Mouse (Mus musculus) ES-E14 (cell line): ENCODE measurements around the gene Plekhd1. TPM values are rescaled to one million over a fixed set of nuclear protein-coding genes. Genes with fewer than 3 reads are reported as not detected.

Source experiments
- DNase-seq: peaks from one replicate; pipeline ENCODE4 v3.0.0-alpha.2; 2013; ENCODE audit warnings: low read depth, low spot score
- H3K27ac ChIP-seq: 2 replicates; pipeline ENCODE4 v1.5.1; 2012; ENCODE audit warnings: low read depth, mild to moderate bottlenecking, low read length, moderate library complexity, mixed read lengths; ENCODE audit not compliant: poor library complexity, insufficient read depth, severe bottlenecking
- H3K36me3 ChIP-seq: 2 replicates; pipeline ENCODE4 v1.6.1; 2012; ENCODE audit warnings: mild to moderate bottlenecking, low read length, moderate library complexity, mixed read lengths; ENCODE audit not compliant: control insufficient read depth, poor library complexity, insufficient read depth, severe bottlenecking
- H3K4me1 ChIP-seq, 2 experiments: fragments of 150-350 bp in 1 of 2; sonication (generic) in 1 of 2; 2 replicates each; pipeline ENCODE4 v1.6.1; 2012; ENCODE audit warnings: low read length in 2 of 2, mild to moderate bottlenecking in 1 of 2, mixed read lengths in 1 of 2; ENCODE audit not compliant: control insufficient read depth in 2 of 2, insufficient read depth in 2 of 2, poor library complexity in 1 of 2
- H3K4me3 ChIP-seq, 2 experiments: fragments of 150-350 bp in 1 of 2; sonication (generic) in 1 of 2; 2 replicates each; pipeline ENCODE4 v1.5.1; 2012; ENCODE audit warnings: low read length in 2 of 2, low read depth in 1 of 2, mild to moderate bottlenecking in 1 of 2, mixed read lengths in 1 of 2; ENCODE audit not compliant: insufficient read depth in 1 of 2, poor library complexity in 1 of 2, severe bottlenecking in 1 of 2
- H3K9ac ChIP-seq: 2 replicates; pipeline ENCODE4 v1.6.1; 2012; ENCODE audit warnings: low read depth, mild to moderate bottlenecking, low read length, mixed read lengths; ENCODE audit not compliant: poor library complexity, insufficient read depth, severe bottlenecking
- H3K9me3 ChIP-seq: fragments of 150-350 bp; sonication (generic); 2 replicates; pipeline ENCODE4 v1.6.1; 2012; ENCODE audit warnings: low read depth, mild to moderate bottlenecking, low read length; ENCODE audit not compliant: control insufficient read depth, insufficient read depth
- CHD2 ChIP-seq: IDR thresholded peaks from 2 replicates; pipeline ENCODE4 v1.6.1; 2014; ENCODE audit warnings: mild to moderate bottlenecking, low read depth, low read length, inconsistent platforms
- HCFC1 ChIP-seq: IDR thresholded peaks from 2 replicates; pipeline ENCODE4 v1.6.1; 2012; ENCODE audit warnings: low read length, inconsistent platforms, borderline replicate concordance; ENCODE audit not compliant: insufficient read depth
- MAFK ChIP-seq: IDR thresholded peaks from 2 replicates; pipeline ENCODE4 v1.6.1; 2014; ENCODE audit warnings: mild to moderate bottlenecking, low read depth, low read length, inconsistent platforms; ENCODE audit not compliant: insufficient read depth
- ZC3H11A ChIP-seq: IDR thresholded peaks from 2 replicates; pipeline ENCODE4 v1.6.1; 2012; ENCODE audit warnings: low read depth, mild to moderate bottlenecking, inconsistent platforms, low read length, borderline replicate concordance
- ZNF384 ChIP-seq: IDR thresholded peaks from 2 replicates; pipeline ENCODE4 v1.6.1; 2012; ENCODE audit warnings: low read depth, low read length, inconsistent platforms
- in situ Hi-C, 2 experiments: fragments of 600-800 bp; cut with MboI; formaldehyde crosslinking; loops; one replicate each; pipeline ENCODE4 v1.15.1; 2025; ENCODE audit warnings: low sequenced_read_pairs in 2 of 2, inconsistent platforms in 1 of 2; ENCODE audit not compliant: unreplicated experiment in 2 of 2
- total RNA-seq: library from RNA; depleted of rRNA; stranded (reverse); fragments of 300-350 nt; gene quantifications from 2 replicates; pipeline ENCODE4 v1.2.3, GENCODE M21; 2012; rRNA removed

Gene Plekhd1
- total RNA-seq, 1 experiment, result 8.2 TPM

DNA sequence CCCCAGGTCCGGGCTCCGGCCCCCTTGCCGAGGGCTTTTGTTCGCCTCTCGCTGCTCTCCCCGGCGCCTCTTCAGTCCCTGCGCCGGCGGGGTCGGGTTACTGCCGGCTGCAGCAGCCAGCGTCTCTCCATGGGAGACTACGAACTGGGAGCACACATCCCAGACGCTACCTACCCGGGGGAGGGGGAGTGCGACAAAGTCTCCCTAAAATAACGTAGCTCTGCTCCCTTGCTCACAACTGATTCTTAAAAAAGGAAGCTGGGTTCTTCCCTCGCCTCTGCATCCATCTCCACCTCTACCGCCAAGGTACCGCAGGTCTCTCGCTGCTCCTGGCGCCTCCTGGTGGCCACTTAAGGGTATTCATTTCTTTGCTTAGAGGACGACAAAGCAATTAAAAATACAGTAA, 68.0 kb downstream of the Plekhd1 start, which contains the start of gene Ccdc177:
TSS of gene Ccdc177 (minus strand) at position 292 of the 406 bp plus-strand sequence.
- in situ Hi-C loops, result loop anchor here (10.0 kb wide), 2 partner anchors 124 to 134 kb away; no protein-coding TSS in a partner anchor
- Histone ChIP-seq H3K27ac (no peak within 1 kb of the TSS), H3K9ac (0 out of 2 replicates have a peak within 1 kb of the TSS, but pooled peaks have one; percentile 6), H3K9me3 (no peaks in the 10 kb centered on the region), H3K4me1 (peaks cover 2% of the 10 kb centered on the region in 2 experiments; a peak in 2 of 4 replicates), H3K4me3 (peak within 1 kb of the TSS; percentile 64 to 75), H3K36me3 (no peaks in the 10 kb centered on the region)
- DNase-seq, result no peak
- TF ChIP-seq HCFC1, result no peak
- peak; percentile 25; the same call in 1 of the 2 replicates for TF ChIP-seq ZC3H11A

DNA sequence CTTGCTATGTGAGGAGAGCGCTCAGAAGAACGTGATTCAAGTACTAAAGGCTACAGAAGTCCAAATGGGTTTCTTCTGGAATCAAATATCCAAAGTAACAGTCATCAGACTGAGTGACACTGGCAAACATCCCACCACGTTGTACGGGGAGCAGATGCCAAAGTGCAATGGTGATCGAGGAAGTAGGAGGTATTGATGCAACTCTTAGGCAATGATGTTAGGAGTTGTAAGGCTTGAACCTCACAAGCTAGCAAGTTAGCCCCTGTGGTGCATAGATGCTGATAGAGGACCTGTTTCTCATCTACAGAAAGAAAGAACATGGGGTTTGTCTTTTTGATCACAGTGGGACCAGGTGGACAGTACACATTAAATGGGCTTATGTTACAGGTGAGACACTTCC, 70.6 kb downstream of the Plekhd1 start:
- TF ChIP-seq CHD2 (no peak), HCFC1 (no peak), ZNF384 (no peak), ZC3H11A (no peak)
- no peaks in the 10 kb centered on the region for H3K36me3 ChIP-seq
- no peak for DNase-seq
- no peaks in the 10 kb centered on the region for H3K9me3 ChIP-seq
- in situ Hi-C loops, result loop anchor here (10.0 kb wide), 2 partner anchors 122 to 132 kb away; no protein-coding TSS in a partner anchor
- H3K4me3 ChIP-seq, result no peak overlapping the region
- no peak overlapping the region for H3K27ac ChIP-seq
- no peak overlapping the region for H3K9ac ChIP-seq
- peaks cover 2% of the 10 kb centered on the region in 2 experiments; a peak in 2 of 4 replicates for H3K4me1 ChIP-seq

DNA sequence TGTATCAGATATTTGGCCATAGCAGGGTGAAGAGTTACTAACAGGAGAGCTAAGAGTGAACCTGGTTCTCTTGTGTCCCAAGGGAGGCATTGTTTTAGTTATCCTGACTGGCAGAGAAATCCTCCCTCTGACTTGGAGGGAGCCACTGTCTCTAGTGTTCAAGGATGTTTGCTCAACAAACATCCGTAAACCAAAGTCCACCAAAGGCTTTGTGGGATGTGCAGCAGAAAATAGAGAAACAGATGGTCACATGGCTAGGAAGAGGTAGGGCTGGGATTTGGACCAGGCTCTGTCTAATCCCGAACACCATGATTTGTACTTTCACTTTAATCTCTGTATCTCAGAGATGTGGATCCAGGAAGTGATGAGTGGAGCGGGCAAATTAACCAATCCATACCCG, 71.7 kb downstream of the Plekhd1 start:
- Histone ChIP-seq H3K9me3 (no peaks in the 10 kb centered on the region), H3K4me1 (peaks cover 2% of the 10 kb centered on the region in 2 experiments; a peak in 2 of 4 replicates), H3K4me3 (no peak overlapping the region), H3K36me3 (no peaks in the 10 kb centered on the region), H3K9ac (no peak overlapping the region), H3K27ac (no peak overlapping the region)
- TF ChIP-seq HCFC1 (no peak), ZC3H11A (no peak), MAFK (no peak), CHD2 (no peak), ZNF384 (no peak)
- in situ Hi-C loops, result loop anchor here (10.0 kb wide), 2 partner anchors 121 to 131 kb away; no protein-coding TSS in a partner anchor
- DNase-seq, result no peak

DNA sequence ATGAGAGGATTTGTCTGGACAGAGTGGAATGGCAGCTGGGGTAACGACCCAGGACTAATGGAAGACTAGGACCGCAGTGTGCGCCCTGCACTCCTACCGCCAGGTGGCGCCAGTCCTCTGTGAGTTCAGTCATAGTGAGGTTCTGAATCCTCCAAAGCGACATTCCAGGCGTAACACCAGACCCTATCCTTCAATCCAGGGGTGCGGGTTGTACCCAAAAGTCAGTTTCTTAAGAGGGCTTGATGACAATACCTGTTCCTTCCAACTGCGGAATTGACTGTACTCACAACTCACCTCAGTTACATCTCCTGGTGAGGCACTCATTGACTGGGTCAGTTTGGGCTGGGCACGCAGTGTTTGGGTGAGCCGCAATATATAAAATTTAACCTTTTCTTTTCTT, 77.3 kb downstream of the Plekhd1 start:
- H3K9ac ChIP-seq, result no peak overlapping the region
- peaks cover 0 to 6% of the 10 kb centered on the region in 2 experiments; a peak in 2 of 4 replicates for H3K4me1 ChIP-seq
- TF ChIP-seq ZNF384 (no peak), ZC3H11A (peak; percentile 82; the same call in 1 of the 2 replicates), HCFC1 (no peak)
- DNase-seq, result peak; percentile 83
- no peak overlapping the region for H3K27ac ChIP-seq
- no peaks in the 10 kb centered on the region for H3K36me3 ChIP-seq
- H3K4me3 ChIP-seq, result 0 out of 4 replicates have a peak overlapping the region, but pooled peaks of 1 of the 2 experiments have one; percentile 7
- H3K9me3 ChIP-seq, result no peaks in the 10 kb centered on the region
- in situ Hi-C loops, result loop anchor here (10.0 kb wide), 2 partner anchors 115 to 125 kb away; no protein-coding TSS in a partner anchor

Other genes starting within 250 kb of the Plekhd1 start
- 34.8 and 45.8 TPM in 2 replicates for gene Exd2, start 229.5 kb upstream of the Plekhd1 start, total RNA-seq
- 1.9 and 2.9 TPM in 2 replicates for gene Galnt16, start 174.3 kb upstream of the Plekhd1 start, total RNA-seq
- 21.7 and 25.7 TPM in 2 replicates for gene Slc39a9, start 48.7 kb upstream of the Plekhd1 start, total RNA-seq
- gene Erh, start 48.2 kb upstream of the Plekhd1 start, total RNA-seq, result 288 and 353 TPM in 2 replicates
- 0.40 and 0.63 TPM in 2 replicates for gene Ccdc177, start 68.1 kb downstream of the Plekhd1 start, total RNA-seq
- 49.5 and 65.6 TPM in 2 replicates for gene Susd6, start 97.9 kb downstream of the Plekhd1 start, total RNA-seq